Mouse (Mus musculus): Measurements from ENCODE around the gene Uvssa. TPM values are rescaled to one million over a fixed set of nuclear protein-coding genes. Genes with fewer than 3 reads are reported as not detected.

The Uvssa gene
- polyA plus RNA-seq, 1 experiment from 2014 or later, result 10.4 TPM

GRCm38 (mm10) chr5:33349706-33350105, 28.6 kb upstream of the Uvssa start:
- Histone ChIP-seq H3K27me3 (no peaks in the 10 kb centered on the region), H3K4me2 (replicated peaks) (no peak overlapping the region), H3K4me3 (no peak overlapping the region), H3K27ac (no peak overlapping the region), H3K4me1 (peaks cover 9% of the 10 kb centered on the region), H3K9ac (no peak overlapping the region), H3K36me3 (peaks cover 3% of the 10 kb centered on the region; the same call in 1 of the 2 replicates), H3K9me3 (replicated peaks) (no peaks in the 10 kb centered on the region)
- ATAC-seq (ENCODE audit: low FRiP score), result no peak
- WGBS, result 98% methylated on average over 3 of the region's 4 CpGs

GRCm38 (mm10) chr5:33351556-33352272, 26.6 kb upstream of the Uvssa start:
- Histone ChIP-seq H3K4me3 (no peak overlapping the region), H3K4me1 (peaks cover 11% of the 10 kb centered on the region), H3K9me3 (replicated peaks) (no peaks in the 10 kb centered on the region), H3K4me2 (replicated peaks) (no peak overlapping the region), H3K9ac (no peak overlapping the region), H3K36me3 (no peaks in the 10 kb centered on the region), H3K27ac (no peak overlapping the region), H3K27me3 (no peaks in the 10 kb centered on the region)
- no peak for ATAC-seq (ENCODE audit: low FRiP score)
- 88% methylated on average over 3 of the region's 3 CpGs for WGBS

GRCm38 (mm10) chr5:33352273-33352645, 26.1 kb upstream of the Uvssa start:
- no peaks in the 10 kb centered on the region for H3K9me3 ChIP-seq (replicated peaks)
- H3K4me2 ChIP-seq (replicated peaks), result no peak overlapping the region

GRCm38 (mm10) chr5:33353011-33353410, 25.3 kb upstream of the Uvssa start:
- WGBS, result 70% methylated on average over 3 of the region's 3 CpGs
- Histone ChIP-seq H3K4me1 (peaks cover 11% of the 10 kb centered on the region), H3K4me2 (replicated peaks) (no peak overlapping the region), H3K9ac (no peak overlapping the region), H3K36me3 (no peaks in the 10 kb centered on the region), H3K9me3 (replicated peaks) (no peaks in the 10 kb centered on the region), H3K4me3 (no peak overlapping the region), H3K27me3 (no peaks in the 10 kb centered on the region), H3K27ac (no peak overlapping the region)
- no peak for ATAC-seq (ENCODE audit: low FRiP score)

More at GRCm38 (mm10) chr5:33352273-33352645, 26.1 kb upstream of the Uvssa start:
- Histone ChIP-seq H3K4me1 (peaks cover 11% of the 10 kb centered on the region), H3K4me3 (no peak overlapping the region), H3K36me3 (no peaks in the 10 kb centered on the region), H3K9ac (no peak overlapping the region), H3K27me3 (no peaks in the 10 kb centered on the region), H3K27ac (no peak overlapping the region)
- WGBS, result 83% methylated on average over 8 of the region's 8 CpGs
- no peak for ATAC-seq (ENCODE audit: low FRiP score)

- H3K9me3 ChIP-seq (replicated peaks), result no peaks in the 10 kb centered on the region
- WGBS, result 98% methylated on average over 1 of the region's 1 CpGs
Observed at GRCm38 (mm10) chr5:33357494-33357893, 20.9 kb upstream of the Uvssa start.

GRCm38 (mm10) chr5:33358467-33358866, 19.9 kb upstream of the Uvssa start:
- Histone ChIP-seq H3K27me3 (no peaks in the 10 kb centered on the region), H3K4me3 (no peak overlapping the region), H3K27ac (no peak overlapping the region), H3K36me3 (peaks cover 44% of the 10 kb centered on the region), H3K9me3 (replicated peaks) (no peaks in the 10 kb centered on the region), H3K4me2 (replicated peaks) (no peak overlapping the region), H3K4me1 (peaks cover 5% of the 10 kb centered on the region; the same call in 1 of the 2 replicates), H3K9ac (no peak overlapping the region)
- WGBS, result 96% methylated on average over 4 of the region's 4 CpGs
- no peak for ATAC-seq (ENCODE audit: low FRiP score)

More at GRCm38 (mm10) chr5:33357494-33357893, 20.9 kb upstream of the Uvssa start:
- Histone ChIP-seq H3K27ac (no peak overlapping the region), H3K36me3 (peaks cover 34% of the 10 kb centered on the region), H3K4me1 (peaks cover 6% of the 10 kb centered on the region; the same call in 1 of the 2 replicates), H3K27me3 (no peaks in the 10 kb centered on the region), H3K9ac (no peak overlapping the region), H3K4me3 (no peak overlapping the region), H3K4me2 (replicated peaks) (no peak overlapping the region)
- no peak for ATAC-seq (ENCODE audit: low FRiP score)

GRCm38 (mm10) chr5:33363263-33363662, 15.1 kb upstream of the Uvssa start:
- 93% methylated on average over 5 of the region's 5 CpGs for WGBS
- ATAC-seq (ENCODE audit: low FRiP score), result no peak
- H3K9me3 ChIP-seq (replicated peaks), result no peaks in the 10 kb centered on the region
- no peak overlapping the region for H3K9ac ChIP-seq
- H3K4me1 ChIP-seq, result no peaks in the 10 kb centered on the region
- no peak overlapping the region for H3K4me2 ChIP-seq (replicated peaks)
- no peaks in the 10 kb centered on the region for H3K27me3 ChIP-seq
- H3K36me3 ChIP-seq, result peaks cover 86% of the 10 kb centered on the region
- no peak overlapping the region for H3K27ac ChIP-seq
- H3K4me3 ChIP-seq, result no peak overlapping the region

- H3K4me3 ChIP-seq, result no peak overlapping the region
- H3K4me2 ChIP-seq (replicated peaks), result no peak overlapping the region
- H3K27ac ChIP-seq, result no peak overlapping the region
- peaks cover 89% of the 10 kb centered on the region for H3K36me3 ChIP-seq
- H3K9ac ChIP-seq, result no peak overlapping the region
- no peaks in the 10 kb centered on the region for H3K4me1 ChIP-seq
- no peaks in the 10 kb centered on the region for H3K9me3 ChIP-seq (replicated peaks)
- WGBS, result 92% methylated on average over 4 of the region's 4 CpGs
- H3K27me3 ChIP-seq, result no peaks in the 10 kb centered on the region
- ATAC-seq (ENCODE audit: low FRiP score), result no peak
Observed at GRCm38 (mm10) chr5:33368651-33369050, 9.7 kb upstream of the Uvssa start.

- Histone ChIP-seq H3K27ac (no peak overlapping the region), H3K9me3 (replicated peaks) (no peaks in the 10 kb centered on the region), H3K9ac (no peak overlapping the region), H3K36me3 (peaks cover 78% of the 10 kb centered on the region), H3K27me3 (no peaks in the 10 kb centered on the region), H3K4me1 (no peaks in the 10 kb centered on the region), H3K4me2 (replicated peaks) (no peak overlapping the region), H3K4me3 (no peak overlapping the region)
- ATAC-seq (ENCODE audit: low FRiP score), result no peak
Observed at GRCm38 (mm10) chr5:33371137-33371536, 7.2 kb upstream of the Uvssa start.

- no peak overlapping the region for H3K9ac ChIP-seq
- ATAC-seq (ENCODE audit: low FRiP score), result no peak
Observed at GRCm38 (mm10) chr5:33371668-33372067, 6.7 kb upstream of the Uvssa start.

GRCm38 (mm10) chr5:33372331-33373038, 5.9 kb upstream of the Uvssa start:
- ATAC-seq (ENCODE audit: low FRiP score), result no peak
- Histone ChIP-seq H3K4me1 (peaks cover 2% of the 10 kb centered on the region; the same call in 1 of the 2 replicates), H3K4me2 (replicated peaks) (no peak overlapping the region), H3K9ac (no peak overlapping the region), H3K27me3 (no peaks in the 10 kb centered on the region), H3K27ac (no peak overlapping the region), H3K36me3 (peaks cover 64% of the 10 kb centered on the region), H3K4me3 (no peak overlapping the region), H3K9me3 (replicated peaks) (no peaks in the 10 kb centered on the region)
- WGBS, result 72% methylated on average over 18 of the region's 18 CpGs

More at GRCm38 (mm10) chr5:33371668-33372067, 6.7 kb upstream of the Uvssa start:
- Histone ChIP-seq H3K27me3 (no peaks in the 10 kb centered on the region), H3K4me3 (no peak overlapping the region), H3K4me1 (no peaks in the 10 kb centered on the region), H3K36me3 (peaks cover 72% of the 10 kb centered on the region), H3K27ac (no peak overlapping the region), H3K9me3 (replicated peaks) (no peaks in the 10 kb centered on the region), H3K4me2 (replicated peaks) (no peak overlapping the region)
- WGBS, result 93% methylated on average over 4 of the region's 4 CpGs

GRCm38 (mm10) chr5:33377176-33377575, 1.2 kb upstream of the Uvssa start:
- H3K4me3 ChIP-seq, result peak overlapping the region; percentile 62; the same call in 1 of the 2 replicates
- no peaks in the 10 kb centered on the region for H3K27me3 ChIP-seq

More at GRCm38 (mm10) chr5:33377176-33377575, 1.2 kb upstream of the Uvssa start:
- Histone ChIP-seq H3K4me2 (replicated peaks) (peak overlapping the region; percentile 81), H3K9me3 (replicated peaks) (no peaks in the 10 kb centered on the region), H3K9ac (peak overlapping the region; percentile 82; the same call in 1 of the 2 replicates), H3K27ac (0 out of 2 replicates have a peak overlapping the region, but pooled peaks have one; percentile 94), H3K4me1 (peaks cover 12% of the 10 kb centered on the region), H3K36me3 (peaks cover 27% of the 10 kb centered on the region)
- WGBS, result 59% methylated on average over 6 of the region's 6 CpGs
- no peak for ATAC-seq (ENCODE audit: low FRiP score)
